Mouse (Mus musculus) left cerebral cortex, postnatal 25 days (tissue): ENCODE results near the gene Lpar5. TPM values are rescaled to one million over a fixed set of nuclear protein-coding genes. Genes with fewer than 3 reads are reported as not detected.
A peak's percentile ranks its signal among the peaks of the same experiment; 100 is the strongest.
"Not testable (repeated sequence)": the region's sequence is repeated elsewhere in the genome, so short reads cannot be mapped to it uniquely, and the experiment has no call there.

Source experiments
- DNase-seq, 2 experiments: peaks; one replicate each; pipeline ENCODE4 v3.0.0; 2022; ENCODE audit warnings: low spot score in 2 of 2, mixed read lengths in 1 of 2
- intact Hi-C: fragments of 180-260 bp; cut with DNase I; formaldehyde crosslinking; loops from one replicate; pipeline ENCODE4 v1.15.1; 2025
- total RNA-seq, 2 experiments: library from RNA; stranded (reverse); gene quantifications; 2 replicates each; pipeline ENCODE4 v1.2.3; 2021

Lpar5 gene
- under 1 TPM; 0.60 to 0.96 TPM for total RNA-seq

DNA sequence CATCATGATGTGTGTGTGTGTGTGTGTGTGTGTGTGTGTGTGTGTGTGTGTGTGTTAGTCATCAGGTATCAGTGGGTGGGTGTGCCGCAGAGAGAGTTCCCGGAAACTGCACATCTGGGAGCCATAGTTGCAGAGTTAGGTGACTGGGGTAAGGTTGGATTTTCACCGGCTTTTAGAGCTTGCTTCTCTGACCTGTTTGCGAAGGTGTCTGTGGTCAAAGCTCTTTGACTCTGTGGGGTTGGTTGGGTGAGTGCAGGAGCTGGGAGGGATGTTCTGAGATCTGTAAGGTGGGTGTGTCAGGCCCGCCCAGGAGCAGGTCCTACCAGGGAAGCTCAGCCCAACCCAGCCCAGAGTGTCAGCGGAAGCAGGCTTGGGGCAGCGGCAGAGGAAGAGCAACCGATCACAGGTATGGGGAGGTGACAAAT is at the start of gene Lpar5:
Gene Lpar5 (plus strand): TSS at position 350 of the 425 bp plus-strand sequence.
- DNase-seq, result no peak
- intact Hi-C loops, result no loop called here

- DNase-seq, intact Hi-C loops: not testable (repeated sequence)
Observed at GRCm38 (mm10) chr6:125030532-125030931, 37.2 kb upstream of the Lpar5 start.

GRCm38 (mm10) chr6:125031604-125032003 is 36.1 kb upstream of the Lpar5 start:
- intact Hi-C loops, result no loop called here
- DNase-seq, result no peak

- intact Hi-C loops, result loop anchor here (1.0 kb wide), 1 partner anchor 29 kb away; the partner anchor contains the start of gene Zfp384
- no peak for DNase-seq
Observed at GRCm38 (mm10) chr6:125038666-125039065, 29.1 kb upstream of the Lpar5 start.

DNA sequence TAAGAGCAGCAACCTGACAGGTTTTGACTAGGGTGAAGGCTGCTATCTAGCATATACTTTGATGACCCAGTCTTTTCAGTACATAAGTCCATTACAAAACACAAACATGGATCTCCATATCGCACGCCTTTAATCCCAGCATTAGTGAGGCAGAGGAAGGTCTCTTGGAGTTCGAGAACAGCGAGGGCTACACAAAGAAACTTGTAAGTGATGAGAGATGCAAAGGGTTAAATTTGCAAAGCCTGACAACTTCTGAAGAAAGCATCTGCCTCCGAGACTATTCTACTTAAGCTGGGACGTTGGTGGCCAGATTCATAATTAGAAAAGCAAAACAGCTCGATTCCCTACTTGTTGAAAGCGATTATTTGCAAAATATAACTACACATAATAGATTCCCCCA is 28.6 kb upstream of the Lpar5 start:
- DNase-seq, result no peak
- intact Hi-C loops, result loop anchor here (1.0 kb wide), 1 partner anchor 30 kb away; the partner anchor contains the start of gene Zfp384

DNA sequence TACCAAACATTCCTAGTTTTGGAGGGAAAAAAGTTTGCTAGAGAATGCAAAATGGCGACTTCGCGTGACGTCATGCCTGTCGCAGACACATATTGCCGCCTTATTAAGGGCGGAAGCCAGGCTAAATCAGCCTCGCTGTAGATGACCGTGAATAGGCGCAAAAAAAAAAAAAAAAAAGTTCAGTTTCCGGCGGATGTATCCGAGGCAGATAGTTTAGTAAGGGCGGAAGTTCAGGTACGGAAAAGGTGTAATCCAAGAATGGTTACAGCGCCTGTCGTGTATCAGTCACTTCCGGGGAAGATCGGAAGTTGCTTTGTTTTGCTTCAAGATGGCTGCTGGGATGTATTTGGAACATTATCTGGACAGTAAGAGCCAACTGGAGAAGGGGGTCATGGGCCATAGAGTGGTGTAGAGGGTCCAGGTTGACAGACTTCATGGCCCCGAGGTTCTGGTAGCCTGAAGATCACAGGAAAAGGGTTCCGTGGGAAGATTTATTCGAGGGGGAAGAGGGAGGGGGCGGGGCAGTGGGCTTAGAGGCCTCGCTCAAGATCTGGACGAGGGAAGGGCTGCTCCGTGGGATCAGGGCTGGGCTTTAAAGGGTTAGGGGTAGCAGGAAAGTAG is 28.1 kb upstream of the Lpar5 start, which contains the start of gene Ing4:
Gene Ing4 (plus strand): TSS at position 228 of the 621 bp plus-strand sequence.
- peak; percentile 93 to 96 for DNase-seq
- intact Hi-C loops, result loop anchor here (1.0 kb wide), 1 partner anchor 30 kb away; the partner anchor contains the start of gene Zfp384

DNA sequence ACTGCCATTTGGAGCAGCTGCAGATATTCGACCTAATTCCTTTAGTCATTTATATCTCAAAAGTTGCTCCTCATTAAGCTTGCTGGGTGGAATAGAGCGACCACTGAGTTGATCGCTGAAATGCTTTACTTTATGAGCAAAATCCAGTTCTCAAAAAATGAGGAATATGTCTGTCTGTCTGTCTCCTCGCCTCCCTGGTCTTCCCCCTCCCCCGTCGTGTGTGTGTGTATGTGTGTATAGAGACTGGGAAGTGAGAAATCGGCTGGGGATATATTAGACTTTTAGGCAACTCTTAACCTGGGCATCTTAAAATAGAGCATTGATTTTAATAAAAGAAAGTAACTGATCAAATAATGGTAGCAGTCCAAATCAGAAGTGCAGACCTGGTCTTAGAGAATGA is 27.5 kb upstream of the Lpar5 start:
- no peak for DNase-seq
- intact Hi-C loops, result no loop called here

GRCm38 (mm10) chr6:125041047-125041446 is 26.7 kb upstream of the Lpar5 start:
- intact Hi-C loops, result no loop called here
- DNase-seq, result no peak

DNA sequence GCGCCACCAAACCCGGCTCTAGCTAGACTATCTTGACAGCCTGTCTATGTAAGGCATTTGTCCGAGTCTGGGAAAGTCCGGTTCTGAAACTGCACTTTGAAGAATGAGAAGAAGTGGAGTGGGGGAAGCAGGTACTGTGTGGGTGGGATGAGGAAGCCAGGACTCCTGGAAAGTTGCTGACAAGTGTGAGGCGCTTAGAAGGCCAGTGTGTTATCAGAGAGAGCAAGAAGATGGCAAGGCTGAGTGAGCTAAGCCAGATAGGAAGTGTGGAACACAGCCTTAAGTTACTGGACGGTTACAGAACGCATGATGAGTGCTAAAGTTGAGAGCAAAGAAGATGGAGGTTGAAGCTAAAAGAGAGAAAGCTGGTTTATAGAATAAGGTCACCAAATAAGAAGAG is 25.6 kb upstream of the Lpar5 start:
- intact Hi-C loops, result no loop called here

DNA sequence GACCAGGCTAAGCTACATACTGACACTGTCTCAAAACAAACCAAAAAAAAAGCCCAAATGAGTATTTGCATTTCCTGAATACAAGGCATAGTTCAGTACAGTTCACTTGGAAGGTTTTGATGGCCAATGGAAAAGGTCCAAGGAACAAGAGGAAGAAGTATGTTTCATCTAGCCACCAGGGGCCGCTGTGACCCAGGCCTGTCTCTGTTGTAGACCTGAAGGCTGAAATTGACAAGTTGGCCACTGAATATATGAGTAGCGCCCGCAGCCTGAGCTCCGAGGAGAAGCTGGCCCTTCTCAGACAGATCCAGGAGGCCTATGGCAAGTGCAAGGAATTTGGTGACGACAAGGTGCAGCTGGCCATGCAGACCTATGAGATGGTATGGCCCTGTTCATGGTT is 21.0 kb upstream of the Lpar5 start:
- peak; percentile 59 to 80 for DNase-seq
- intact Hi-C loops, result loop anchor here (1.0 to 5.0 kb wide), 2 partner anchors 38 to 226 kb away; no protein-coding TSS in a partner anchor

More for the DNA sequence above, 25.6 kb upstream of the Lpar5 start:
- DNase-seq, result no peak

- intact Hi-C loops, result loop anchor here (5.0 kb wide), 1 partner anchor 223 kb away; no protein-coding TSS in a partner anchor
- DNase-seq, result no peak
Observed at GRCm38 (mm10) chr6:125049678-125050077, 18.0 kb upstream of the Lpar5 start, which contains the start of gene Acrbp. Acrbp (plus strand) TSS chr6:125049689.

DNA sequence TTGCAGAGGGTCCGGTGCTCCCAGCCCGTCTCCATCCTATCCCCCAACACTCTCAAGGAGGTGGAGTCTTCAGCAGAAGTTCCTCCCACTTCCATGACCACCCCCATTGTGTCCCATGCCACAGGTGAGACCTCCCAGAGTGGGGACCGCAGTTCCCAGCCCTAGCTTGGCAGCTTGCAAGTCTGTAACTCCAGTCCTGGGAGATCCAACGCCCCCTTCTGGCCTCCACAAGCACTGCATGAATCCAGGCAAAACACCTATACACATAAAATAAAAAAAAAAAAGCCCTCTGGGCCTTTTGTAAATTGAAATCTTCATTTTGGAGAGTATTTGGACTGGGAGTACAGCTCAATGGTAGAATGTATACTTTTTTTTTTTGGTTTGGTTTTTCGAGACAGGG is 16.5 kb upstream of the Lpar5 start:
- DNase-seq, result no peak
- intact Hi-C loops, result no loop called here

GRCm38 (mm10) chr6:125061493-125061892 is 6.2 kb upstream of the Lpar5 start:
- intact Hi-C loops, result no loop called here
- DNase-seq, result no peak

DNA sequence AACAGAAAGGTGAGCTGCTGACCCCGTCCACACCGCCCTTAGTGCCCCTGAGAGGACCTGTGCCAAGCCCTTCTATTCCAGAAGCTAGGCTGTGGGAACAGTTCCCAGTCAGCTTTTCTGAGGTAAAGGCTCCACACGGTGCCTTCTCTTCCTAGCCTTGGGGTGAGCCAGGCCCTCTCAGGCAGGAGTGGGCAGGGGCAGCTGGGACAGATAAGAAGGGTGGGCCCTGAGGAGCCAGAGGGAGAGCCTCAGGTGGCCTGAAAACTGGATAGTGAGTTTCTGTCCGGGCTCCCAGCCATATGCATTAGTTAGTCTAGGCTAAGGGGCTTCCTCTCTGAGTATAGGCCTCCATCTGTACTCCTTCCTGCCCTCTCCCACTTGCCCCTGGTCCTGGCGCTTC is 5.2 kb upstream of the Lpar5 start:
- no peak for DNase-seq
- intact Hi-C loops, result no loop called here

GRCm38 (mm10) chr6:125063906-125064305 is 3.8 kb upstream of the Lpar5 start:
- intact Hi-C loops, result no loop called here
- DNase-seq, result no peak

DNA sequence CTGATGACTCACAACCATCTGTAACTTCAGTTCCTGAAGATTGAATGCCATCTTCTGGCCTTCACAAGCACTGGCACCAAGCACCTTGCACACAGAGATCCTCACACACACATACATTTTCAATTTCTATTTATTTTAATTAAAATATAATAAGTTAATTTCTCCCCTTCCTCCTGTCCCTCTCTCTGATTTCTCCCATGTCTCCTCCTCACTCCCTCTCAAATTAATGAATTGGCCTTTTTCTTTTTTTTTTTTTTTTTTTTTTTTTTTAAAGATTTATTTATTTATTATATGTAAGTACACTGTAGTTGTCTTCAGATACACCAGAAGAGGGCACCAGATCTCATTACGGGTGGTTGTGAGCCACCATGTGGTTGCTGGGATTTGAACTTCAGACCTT is 2.5 kb upstream of the Lpar5 start:
- DNase-seq, intact Hi-C loops: not testable (repeated sequence)

GRCm38 (mm10) chr6:125071170-125071895 is 3.6 kb downstream of the Lpar5 start:
- intact Hi-C loops, result no loop called here
- DNase-seq, result no peak

DNA sequence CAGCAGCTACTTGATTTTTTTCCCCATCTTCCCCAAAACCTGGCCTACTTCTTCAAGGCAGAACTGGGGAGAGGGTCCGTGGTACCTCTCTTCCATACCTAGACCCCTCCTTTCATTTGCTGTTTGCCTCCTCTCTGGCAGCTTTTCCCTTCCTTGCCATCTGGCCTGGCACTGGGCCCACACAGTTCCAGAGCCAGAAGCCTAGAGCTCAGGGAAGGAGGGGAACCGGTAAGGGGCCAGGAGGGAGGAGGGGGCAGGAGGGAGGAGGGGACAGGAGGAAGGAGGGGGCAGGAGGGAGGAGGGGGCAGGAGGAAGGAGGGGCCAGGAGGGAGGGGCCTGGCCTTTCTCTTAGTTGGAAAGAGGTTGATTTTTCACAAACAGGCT is 4.2 kb downstream of the Lpar5 start:
- peak; percentile 46 to 65 for DNase-seq
- intact Hi-C loops, result no loop called here

GRCm38 (mm10) chr6:125073825-125074224 is 6.1 kb downstream of the Lpar5 start:
- intact Hi-C loops, result no loop called here
- DNase-seq, result no peak

DNA sequence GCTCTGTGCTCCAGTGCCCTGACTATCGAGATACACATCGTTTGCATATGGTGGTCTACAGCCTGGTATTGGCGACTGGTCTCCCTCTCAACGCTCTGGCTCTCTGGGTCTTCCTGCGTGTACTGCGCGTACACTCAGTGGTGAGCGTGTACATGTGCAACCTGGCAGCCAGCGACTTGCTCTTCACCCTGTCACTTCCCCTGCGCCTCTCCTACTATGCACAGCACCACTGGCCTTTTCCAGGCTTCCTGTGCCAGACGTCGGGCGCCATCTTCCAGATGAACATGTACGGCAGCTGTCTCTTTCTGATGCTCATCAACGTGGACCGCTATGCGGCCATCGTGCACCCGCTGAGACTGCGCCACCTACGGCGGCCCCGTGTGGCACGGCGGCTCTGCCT is 13.7 kb downstream of the Lpar5 start:
- intact Hi-C loops, result loop anchor here (5.0 to 10.0 kb wide), 2 partner anchors 77 to 224 kb away; partner anchors contain the start of genes P3h3 and Zfp384
- no peak for DNase-seq
